Comparison of ENCODE assay signal across 8 mouse cellular contexts in the genomic region with DNA sequence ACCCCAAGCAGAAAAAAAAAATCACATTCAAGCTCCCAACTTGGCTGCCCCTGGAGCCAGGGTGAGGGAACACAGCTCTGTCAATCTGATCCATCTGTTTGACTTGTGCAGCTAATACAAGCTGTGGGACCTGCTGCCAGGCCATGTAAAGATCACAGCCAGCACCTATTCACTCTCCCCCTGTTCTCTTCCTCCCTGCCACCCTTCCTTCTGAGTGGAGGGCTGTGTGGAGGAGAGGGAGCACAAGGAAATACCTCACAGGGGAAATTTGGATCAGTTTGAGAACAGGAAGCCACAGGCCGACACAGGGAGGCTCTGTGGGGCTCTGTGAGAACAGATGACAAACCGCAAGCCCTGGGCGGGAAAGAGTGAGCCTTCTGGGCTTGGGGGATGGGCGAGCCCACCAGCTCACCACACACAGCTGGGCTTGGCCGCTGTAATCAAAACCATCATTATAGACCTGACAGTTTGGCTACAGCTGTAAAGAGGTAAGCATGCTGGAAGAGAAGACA. TPM values are rescaled to one million over a fixed set of nuclear protein-coding genes. Genes with fewer than 3 reads are reported as not detected.
DNase-seq lines count a peak whose midpoint lies in the region; ATAC-seq lines count a peak whose summit lies in the region.

No protein-coding gene starts in this region.

- no peaks in the 10 kb centered on the region for H3K27me3 ChIP-seq in heart, embryonic 10.5 days (ENCODE audit: insufficient read depth, poor library complexity, severe bottlenecking)
- peaks cover 13% of the 10 kb centered on the region for H3K27me3 ChIP-seq in forebrain, embryonic 13.5 days
- H3K27me3 ChIP-seq in limb, embryonic 13.5 days, result no peaks in the 10 kb centered on the region
- H3K27me3 ChIP-seq in neural tube, embryonic 13.5 days, result no peaks in the 10 kb centered on the region

- peak overlapping the region; percentile 56 for H3K27ac ChIP-seq in heart, embryonic 10.5 days
- peak overlapping the region; percentile 31; the same call in 1 of the 2 replicates for H3K27ac ChIP-seq in forebrain, embryonic 13.5 days
- H3K27ac ChIP-seq in limb, embryonic 13.5 days, result peak overlapping the region; percentile 74
- H3K27ac ChIP-seq in neural tube, embryonic 13.5 days (replicated peaks), result peak overlapping the region; percentile 64

- no peaks in the 10 kb centered on the region for H3K9me3 ChIP-seq in heart, embryonic 10.5 days
- no peaks in the 10 kb centered on the region for H3K9me3 ChIP-seq in forebrain, embryonic 13.5 days (replicated peaks)
- H3K9me3 ChIP-seq in limb, embryonic 13.5 days, result no peaks in the 10 kb centered on the region
- no peaks in the 10 kb centered on the region for H3K9me3 ChIP-seq in neural tube, embryonic 13.5 days

- H3K4me1 ChIP-seq in heart, embryonic 10.5 days, result peaks cover 23% of the 10 kb centered on the region
- H3K4me1 ChIP-seq in forebrain, embryonic 13.5 days, result peaks cover 55% of the 10 kb centered on the region
- peaks cover 85% of the 10 kb centered on the region for H3K4me1 ChIP-seq in limb, embryonic 13.5 days
- peaks cover 85% of the 10 kb centered on the region for H3K4me1 ChIP-seq in neural tube, embryonic 13.5 days (replicated peaks)

- intact Hi-C loops in gastrocnemius, postnatal 36 days (cut with DNase I), result no loop called here

- ATAC-seq in forebrain, embryonic 13.5 days, result peak; percentile 46; the same call in 1 of the 2 replicates
- ATAC-seq in limb, embryonic 13.5 days (ENCODE audit: low FRiP score, low read depth), result peak; percentile 80
- peak; percentile 48 for ATAC-seq in neural tube, embryonic 13.5 days (ENCODE audit: low read depth)

- DNase-seq in heart, embryonic 10.5 days (ENCODE audit: low spot score), result no peak
- DNase-seq in heart, adult 8-10 months (ENCODE audit: low spot score), result no peak
- DNase-seq in ES-CJ7 (ENCODE audit: low read depth, low spot score), result peak; percentile 50
- DNase-seq in gastrocnemius, postnatal 36 days, result no peak
- no peak for DNase-seq in ovary, postnatal 10 days (ENCODE audit: low spot score)

- H3K36me3 ChIP-seq in heart, embryonic 10.5 days, result peaks cover 100% of the 10 kb centered on the region
- H3K36me3 ChIP-seq in forebrain, embryonic 13.5 days (ENCODE audit: poor library complexity, severe bottlenecking), result peaks cover 69% of the 10 kb centered on the region
- H3K36me3 ChIP-seq in limb, embryonic 13.5 days, result peaks cover 83% of the 10 kb centered on the region
- peaks cover 89% of the 10 kb centered on the region for H3K36me3 ChIP-seq in neural tube, embryonic 13.5 days

- H3K4me2 ChIP-seq in forebrain, embryonic 13.5 days, result no peak overlapping the region
- H3K4me2 ChIP-seq in limb, embryonic 13.5 days (replicated peaks), result peak overlapping the region; percentile 23
- H3K4me2 ChIP-seq in neural tube, embryonic 13.5 days, result 0 out of 2 replicates have a peak overlapping the region, but pooled peaks have one; percentile 16

- WGBS in heart, embryonic 10.5 days, result 29% methylated on average over 5 of the region's 5 CpGs
- WGBS in forebrain, embryonic 13.5 days, result 9% methylated on average over 5 of the region's 5 CpGs
- 4% methylated on average over 5 of the region's 5 CpGs for WGBS in limb, embryonic 13.5 days
- 2% methylated on average over 5 of the region's 5 CpGs for WGBS in neural tube, embryonic 13.5 days

- no peak overlapping the region for H3K4me3 ChIP-seq in heart, embryonic 10.5 days
- H3K4me3 ChIP-seq in forebrain, embryonic 13.5 days, result no peak overlapping the region
- no peak overlapping the region for H3K4me3 ChIP-seq in limb, embryonic 13.5 days
- H3K4me3 ChIP-seq in neural tube, embryonic 13.5 days, result no peak overlapping the region

- no peak overlapping the region for H3K9ac ChIP-seq in forebrain, embryonic 13.5 days
- no peak overlapping the region for H3K9ac ChIP-seq in limb, embryonic 13.5 days
- H3K9ac ChIP-seq in neural tube, embryonic 13.5 days, result peak overlapping the region; percentile 50

RNA-seq across cellular contexts. Expression of gene Fancc, which starts 31.1 kb away (rescaled TPM):
- 15.8 and 18.3 TPM in 2 replicates for polyA plus RNA-seq in heart, embryonic 10.5 days (2016; fragmentation: Nextera tagmentation; extraction: Ambion mirVana)
- 1 to 10 TPM; 2.4 to 4.1 (median 3.5) TPM for total RNA-seq in heart, adult 8-10 months (2022)
- 13.7 and 18.1 TPM in 2 replicates for polyA plus RNA-seq in forebrain, embryonic 13.5 days (2015; fragmentation: Nextera tagmentation; extraction: Ambion mirVana)
- polyA plus RNA-seq in limb, embryonic 13.5 days (2015; fragmentation: Nextera tagmentation; extraction: Ambion mirVana), result 22.2 and 23.2 TPM in 2 replicates
- polyA plus RNA-seq in neural tube, embryonic 13.5 days (2015; fragmentation: Nextera tagmentation; extraction: Ambion mirVana), result 15.3 and 20.6 TPM in 2 replicates
- 1 to 10 TPM; 1.5 to 2.9 TPM for total RNA-seq in gastrocnemius, postnatal 36 days (2021)

RNA-seq across cellular contexts. Expression of gene Ptch1, which starts 45.2 kb away (rescaled TPM):
- polyA plus RNA-seq in heart, embryonic 10.5 days (2016; fragmentation: Nextera tagmentation; extraction: Ambion mirVana), result 8.1 and 16.9 TPM in 2 replicates
- 10 to 100 TPM; 10.1 to 17.2 (median 13.6) TPM for total RNA-seq in heart, adult 8-10 months (2022)
- 11.3 and 16.0 TPM in 2 replicates for polyA plus RNA-seq in forebrain, embryonic 13.5 days (2015; fragmentation: Nextera tagmentation; extraction: Ambion mirVana)
- polyA plus RNA-seq in limb, embryonic 13.5 days (2015; fragmentation: Nextera tagmentation; extraction: Ambion mirVana), result 27.4 and 30.0 TPM in 2 replicates
- polyA plus RNA-seq in neural tube, embryonic 13.5 days (2015; fragmentation: Nextera tagmentation; extraction: Ambion mirVana), result 19.2 and 22.1 TPM in 2 replicates
- total RNA-seq in gastrocnemius, postnatal 36 days (2021), result 10 to 100 TPM in 1 of 2 experiments, 1 to 10 TPM in 1; 8.6 to 10.4 TPM
